Mouse (Mus musculus) neural tube, embryonic 10.5 days (tissue): ENCODE results near the gene Sike1.

Source experiments
- DNase-seq: peaks from one replicate; pipeline ENCODE4 v3.0.0-alpha.2; 2017; ENCODE audit warnings: low spot score; ENCODE audit errors: extremely low spot score

The Sike1 gene

DNA sequence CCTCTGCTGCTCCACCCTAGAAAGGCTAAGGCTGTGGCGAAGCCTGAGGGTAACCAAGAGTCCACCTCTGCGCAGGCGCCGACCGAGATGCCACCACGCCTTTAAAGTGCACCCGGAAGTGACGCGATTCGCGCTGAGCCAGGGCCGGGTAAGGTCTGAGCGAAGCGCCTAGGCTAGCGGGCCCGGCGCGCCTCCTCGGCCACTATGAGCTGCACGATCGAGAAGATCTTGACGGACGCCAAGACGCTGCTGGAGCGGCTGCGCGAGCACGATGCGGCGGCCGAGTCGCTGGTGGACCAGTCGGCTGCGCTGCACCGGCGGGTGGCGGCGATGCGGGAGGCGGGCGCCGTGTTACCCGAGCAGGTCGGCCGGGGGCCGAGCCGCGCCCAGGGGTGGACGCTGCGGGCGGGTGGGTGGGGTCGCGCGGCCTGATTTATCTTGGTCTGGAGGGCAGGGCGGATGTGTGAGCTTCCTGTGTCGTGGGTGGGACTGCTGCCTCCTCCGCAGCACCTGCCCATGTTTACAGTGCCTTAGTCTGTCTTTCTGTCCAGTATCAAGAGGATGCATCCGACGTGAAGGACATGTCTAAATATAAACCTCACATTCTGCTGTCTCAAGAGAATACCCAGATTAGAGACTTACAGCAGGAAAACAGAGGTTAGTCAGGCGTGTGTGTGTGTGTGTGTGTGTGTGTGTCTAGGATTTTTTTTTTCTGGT lies at the start of gene Sike1:
TSS of gene Sike1 (plus strand) at position 104 of the 717 bp plus-strand sequence.
- DNase-seq: peak; percentile 93

DNA sequence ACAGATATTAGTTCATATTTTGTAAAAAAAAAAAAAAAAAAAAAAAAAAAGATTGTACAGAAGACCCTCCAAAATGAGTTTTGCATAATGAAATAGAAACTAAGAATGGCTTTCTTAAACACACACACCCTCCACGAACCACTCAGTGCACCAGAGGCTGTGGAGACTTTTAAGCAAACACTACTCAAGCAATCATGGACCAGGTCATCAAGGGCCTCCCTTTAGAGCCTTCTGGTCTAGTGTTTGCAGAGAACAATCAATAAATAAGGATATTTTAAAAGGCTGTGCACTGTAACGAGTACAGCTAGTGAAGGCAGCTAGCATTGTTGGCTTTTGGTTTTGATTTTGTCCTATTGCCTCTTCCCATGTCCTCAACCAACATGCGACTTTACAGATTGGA lies 49.2 kb upstream of the Sike1 start:
- DNase-seq: no peak

DNA sequence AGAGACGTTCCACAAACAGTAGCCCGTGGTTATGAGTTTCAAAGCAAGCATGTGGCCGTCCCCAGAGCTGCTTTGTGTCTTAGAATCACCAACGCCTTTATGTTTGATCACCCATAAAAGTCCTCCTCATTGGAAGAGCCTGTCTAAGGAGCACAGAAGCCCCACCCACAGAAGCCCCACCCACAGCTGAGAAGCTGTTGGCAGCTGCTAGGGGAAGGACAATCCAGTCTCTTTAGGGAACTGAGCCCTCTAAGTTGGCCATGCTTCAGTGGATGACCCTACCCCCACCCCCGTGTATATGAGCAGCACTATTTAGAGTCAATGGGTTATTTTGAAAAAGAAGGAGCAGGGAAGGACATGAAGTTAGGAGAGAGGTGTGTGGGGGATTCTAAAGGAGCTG lies 48.6 kb upstream of the Sike1 start:
- no peak for DNase-seq

GRCm38 (mm10) chr3:102954476-102954875 lies 41.0 kb upstream of the Sike1 start:
- no peak for DNase-seq

GRCm38 (mm10) chr3:102955143-102955542 lies 40.4 kb upstream of the Sike1 start:
- DNase-seq: no peak

GRCm38 (mm10) chr3:102955596-102955995 lies 39.9 kb upstream of the Sike1 start:
- no peak for DNase-seq

DNA sequence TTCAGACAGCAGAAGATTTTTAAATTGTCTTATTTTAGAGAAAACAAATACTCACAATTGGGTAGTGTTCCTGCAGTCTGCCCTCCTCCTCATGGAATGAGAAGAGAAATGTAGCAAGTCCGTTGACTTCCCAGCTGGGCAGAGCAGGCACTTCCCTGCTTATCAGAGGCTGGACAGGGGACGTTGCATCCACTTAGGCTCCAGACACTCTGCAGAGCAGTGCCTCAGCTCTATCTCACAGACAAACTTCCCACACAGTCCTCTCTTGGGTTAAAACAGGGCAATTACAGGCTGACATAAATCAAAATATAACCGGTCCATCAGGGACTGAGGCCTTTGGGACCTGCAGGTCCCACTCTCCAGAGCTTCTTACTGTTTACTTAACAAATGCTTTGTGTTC lies 31.5 kb upstream of the Sike1 start, which contains the start of gene Nr1h5:
TSS of gene Nr1h5 (minus strand) at position 101 of the 400 bp plus-strand sequence.
- DNase-seq: no peak

GRCm38 (mm10) chr3:102970067-102970466 lies 25.4 kb upstream of the Sike1 start:
- peak; percentile 31 for DNase-seq

- DNase-seq: no peak
Measured at GRCm38 (mm10) chr3:102970508-102970907, 25.0 kb upstream of the Sike1 start.

- no peak for DNase-seq
Measured at GRCm38 (mm10) chr3:102976906-102977305, 18.6 kb upstream of the Sike1 start.

GRCm38 (mm10) chr3:102979550-102980348 lies 15.8 kb upstream of the Sike1 start:
- DNase-seq: peak; percentile 27

DNA sequence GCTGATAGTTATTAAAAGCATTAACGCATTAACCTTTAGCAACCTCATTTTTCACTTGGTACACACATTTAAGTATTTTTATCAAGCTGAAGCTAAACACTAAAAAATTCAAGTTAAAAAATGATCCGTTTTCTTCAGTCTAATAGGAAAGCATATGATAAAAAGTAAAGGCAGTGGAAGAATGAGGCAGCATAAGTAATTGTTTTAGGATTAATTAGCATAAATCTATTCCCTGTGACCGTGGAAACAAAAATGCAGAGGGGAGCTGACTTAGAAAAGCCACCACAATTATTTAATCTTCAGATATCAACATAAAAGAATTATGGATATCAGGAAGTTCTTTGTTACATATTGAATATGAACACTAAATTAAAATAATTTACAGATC lies 15.2 kb upstream of the Sike1 start:
- no peak for DNase-seq

DNA sequence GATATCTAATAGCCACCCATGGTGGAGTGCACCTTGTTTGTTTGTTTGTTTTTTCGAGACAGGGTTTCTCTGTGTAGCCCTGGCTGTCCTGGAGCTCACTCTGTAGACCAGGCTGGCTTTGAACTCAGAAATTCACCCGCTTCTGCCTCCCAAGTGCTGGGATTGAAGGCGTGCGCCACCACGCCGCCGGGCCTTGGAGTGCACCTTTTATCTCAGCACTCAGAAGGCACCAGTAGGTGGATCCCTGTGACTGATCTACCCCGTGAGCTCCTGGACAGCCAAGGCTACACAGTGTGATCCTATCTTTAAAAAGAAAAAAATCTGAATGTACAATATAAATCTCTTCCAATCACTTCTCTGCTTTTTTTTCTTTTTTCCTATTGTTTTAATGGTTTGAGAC lies 4.5 kb upstream of the Sike1 start:
- DNase-seq: no peak

GRCm38 (mm10) chr3:102992936-102993335 lies 2.6 kb upstream of the Sike1 start:
- DNase-seq: no peak

- no peak for DNase-seq
Measured at GRCm38 (mm10) chr3:102995233-102995604, 289 bp upstream of the Sike1 start.

DNA sequence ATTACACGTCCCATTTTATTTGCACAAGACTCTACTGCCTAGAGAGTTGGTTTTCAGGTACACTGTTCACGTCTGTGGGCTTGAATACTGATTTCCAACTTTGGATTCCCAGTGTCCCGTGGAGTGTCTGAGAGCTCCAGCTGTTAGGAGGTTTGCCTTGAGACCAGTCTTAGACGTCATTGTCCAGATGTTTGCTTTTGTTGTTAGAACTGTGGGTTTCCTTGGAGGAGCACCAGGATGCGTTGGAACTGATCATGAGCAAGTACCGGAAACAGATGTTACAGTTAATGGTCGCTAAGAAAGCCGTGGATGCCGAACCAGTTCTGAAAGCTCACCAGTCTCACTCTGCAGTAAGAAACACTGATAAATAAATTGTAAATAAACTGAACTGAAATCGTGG lies 1.5 kb downstream of the Sike1 start:
- no peak for DNase-seq

- no peak for DNase-seq
Measured at GRCm38 (mm10) chr3:102997591-102997990, 2.1 kb downstream of the Sike1 start.

DNA sequence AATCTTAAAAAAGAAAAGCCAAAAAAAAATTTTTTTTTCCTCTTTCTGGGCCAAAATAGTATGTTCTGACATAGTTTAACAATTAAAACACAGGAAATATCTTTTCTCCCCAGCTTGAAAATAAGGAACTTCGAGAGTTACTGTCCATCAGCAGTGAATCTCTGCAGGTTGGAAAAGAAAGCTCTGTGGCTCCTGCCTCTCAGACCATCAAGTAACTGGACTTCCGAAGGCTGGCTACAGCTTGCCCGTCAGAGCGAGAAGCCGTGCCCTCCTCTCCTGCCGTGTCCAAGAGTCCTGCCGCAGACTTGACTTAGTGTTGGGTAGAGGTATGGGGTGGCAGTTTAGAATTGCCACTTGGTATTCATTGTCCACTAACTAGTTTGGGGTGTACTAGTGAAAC lies 6.1 kb downstream of the Sike1 start:
- no peak for DNase-seq

- DNase-seq: no peak
Measured at GRCm38 (mm10) chr3:103017350-103017749, 21.8 kb downstream of the Sike1 start.

DNA sequence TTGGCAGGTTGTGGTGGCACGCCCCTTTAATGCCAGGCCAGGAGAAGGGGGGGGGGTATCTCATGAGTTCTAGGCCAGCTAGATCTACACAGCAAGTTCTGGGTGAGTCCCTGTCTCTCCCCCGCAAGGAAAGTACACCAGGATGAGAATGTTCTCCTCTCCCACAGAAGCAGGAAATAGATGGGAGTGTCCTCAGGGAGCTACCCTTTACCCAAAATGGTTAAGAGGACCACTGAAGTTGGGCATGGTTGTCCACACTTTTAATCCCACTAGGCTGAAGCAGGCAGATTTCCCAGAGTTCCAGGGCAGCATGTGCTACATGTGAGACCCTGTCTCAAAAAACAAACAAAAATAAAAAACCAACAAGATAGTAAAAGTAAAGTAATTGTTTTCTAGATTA lies 24.0 kb downstream of the Sike1 start:
- no peak for DNase-seq

- peak; percentile 95 for DNase-seq
Measured at GRCm38 (mm10) chr3:103020249-103020942, 24.9 kb downstream of the Sike1 start, which contains the start of gene Csde1. Gene Csde1, plus strand, starts transcription at chr3:103020426.
